Mouse (Mus musculus) large intestine, adult 2 months (tissue): Measurements from ENCODE around the gene Abcc3. TPM values are rescaled to one million over a fixed set of nuclear protein-coding genes. Genes with fewer than 3 reads are reported as not detected.

Experiments
- DNase-seq: peaks from one replicate; pipeline ENCODE4 v3.0.0-alpha.2; 2012; ENCODE audit warnings: low read depth, low spot score
- whole genome bisulfite sequencing: fragments of 180-500 bp; shearing (Covaris S2); methylation state at CpG from one replicate; pipeline ENCODE4 v1.1.7; 2018; 5-methylcytosine and 5-hydroxymethylcytosine counted together
- polyA plus RNA-seq: library from polyadenylated mRNA; depleted of rRNA; stranded (reverse); fragments of >200 nt; gene quantifications from 2 replicates; pipeline ENCODE4 v1.2.3, GENCODE M21; 2012

Abcc3 gene
- polyA plus RNA-seq, 1 experiment, result 48.1 TPM

DNA sequence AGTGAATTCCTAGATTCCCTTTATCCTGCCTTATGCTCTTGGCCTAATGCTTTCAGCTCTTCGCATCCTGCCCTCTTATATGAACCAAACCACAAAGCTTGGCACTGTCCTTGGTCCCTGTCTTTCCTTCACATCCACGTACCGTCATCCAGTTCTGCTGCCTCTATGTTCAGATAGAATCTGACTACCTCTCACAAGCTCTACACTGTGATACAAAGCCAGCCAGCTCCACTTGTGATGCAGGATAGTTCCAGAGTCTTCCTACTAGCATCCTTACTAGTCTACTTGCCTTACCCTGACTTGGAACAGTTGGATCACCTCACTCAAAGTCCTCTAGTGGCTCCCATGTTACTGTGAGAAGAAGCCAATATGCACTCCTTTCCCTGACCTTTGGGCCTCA lies 62.6 kb downstream of the Abcc3 start:
- WGBS, result 73% methylated on average over 3 of the region's 3 CpGs
- DNase-seq, result no peak

DNA sequence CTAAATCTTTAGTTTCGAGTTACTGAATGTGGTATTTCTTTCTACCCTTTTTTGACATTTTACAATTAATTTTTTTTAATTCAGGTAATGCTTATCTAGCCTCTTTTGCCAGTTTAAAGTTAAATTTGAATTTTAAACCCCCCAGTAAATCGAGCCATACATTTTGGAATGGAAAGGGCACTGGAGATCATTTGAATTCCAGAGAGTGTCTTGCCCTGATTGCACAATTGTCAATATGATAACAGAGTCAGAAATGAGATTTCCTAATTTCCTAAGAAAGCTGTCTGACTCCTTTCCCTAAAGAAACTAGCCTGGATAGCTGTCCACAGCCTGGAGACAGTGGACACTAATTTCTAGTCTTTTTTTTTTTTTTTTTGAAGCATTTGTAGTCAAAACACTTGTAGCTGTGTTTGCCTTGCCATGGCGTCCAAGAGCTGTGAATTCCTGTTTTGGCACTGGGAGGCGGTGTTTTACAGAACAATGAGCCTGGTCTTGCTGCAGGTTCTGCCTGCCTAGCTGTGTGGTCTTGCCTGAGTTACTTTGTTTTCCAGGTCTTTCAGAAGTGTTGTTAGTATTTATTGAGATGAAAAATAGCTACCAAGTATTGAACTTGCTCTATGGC lies 63.4 kb downstream of the Abcc3 start:
- WGBS, result 34% methylated on average over 4 of the region's 4 CpGs
- DNase-seq, result no peak

DNA sequence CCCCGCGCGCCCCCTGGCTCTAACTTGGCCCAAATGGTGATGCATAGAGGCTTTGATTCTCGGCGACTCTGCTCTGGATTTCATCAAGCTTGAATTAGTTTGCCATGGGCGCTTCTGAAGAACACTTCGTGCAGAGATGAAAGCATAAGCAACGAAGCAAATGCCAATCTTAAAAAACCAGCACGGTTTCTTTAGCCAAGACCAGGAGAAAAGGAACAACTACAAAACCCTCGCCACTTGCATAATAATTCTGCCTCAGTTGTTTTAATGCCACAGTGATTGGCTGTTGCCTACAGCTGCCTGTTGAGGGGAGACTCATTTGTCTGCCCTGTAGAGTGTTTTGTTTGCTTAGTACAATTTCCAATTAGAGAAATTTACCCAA lies 64.2 kb downstream of the Abcc3 start:
- 4% methylated on average over 10 of the region's 10 CpGs for WGBS
- DNase-seq, result no peak

DNA sequence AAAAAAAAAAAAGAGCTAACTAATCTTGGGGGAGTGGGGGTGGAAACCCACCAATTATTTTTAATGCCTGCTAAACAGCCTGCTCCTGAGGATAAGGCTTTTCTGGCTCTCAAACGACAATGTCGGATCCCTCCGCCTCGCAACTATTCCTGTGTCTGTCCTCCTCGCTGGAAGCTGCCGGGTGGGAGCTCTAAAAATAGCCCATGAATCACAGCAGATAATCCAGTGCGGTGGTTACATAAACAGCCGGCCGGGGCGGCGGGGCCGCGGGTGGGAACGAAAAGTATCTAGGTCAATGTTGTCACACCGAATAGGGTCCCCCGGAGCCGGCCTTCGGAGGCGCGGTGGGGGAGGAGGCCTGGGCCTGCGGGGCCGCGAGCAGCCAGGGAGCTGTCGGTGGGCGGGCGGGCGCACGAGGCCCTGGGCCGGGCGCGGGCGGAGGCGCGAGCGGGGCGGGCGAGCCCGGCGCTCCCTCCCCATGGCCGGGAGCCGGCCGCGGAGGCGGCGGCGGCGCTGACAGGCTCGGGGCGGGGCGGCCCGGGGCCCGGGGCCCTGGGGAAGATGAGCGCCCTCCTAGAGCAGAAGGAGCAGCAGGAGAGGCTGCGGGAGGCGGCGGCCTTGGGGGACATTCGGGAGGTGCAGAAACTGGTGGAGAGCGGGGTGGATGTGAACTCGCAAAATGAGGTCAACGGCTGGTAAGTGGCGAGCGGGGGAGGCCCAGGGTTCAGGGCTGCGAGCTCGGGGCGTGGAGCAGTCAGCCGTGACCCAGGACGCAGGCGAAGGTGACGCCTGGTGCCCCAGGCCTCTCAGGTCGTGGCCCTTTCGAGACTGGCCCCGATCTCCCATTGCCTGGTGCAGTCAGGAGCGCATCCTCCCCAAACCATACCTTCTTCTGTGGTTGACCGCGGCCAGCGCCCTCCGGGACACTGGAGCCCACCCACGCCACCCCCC lies 64.8 kb downstream of the Abcc3 start, which contains the start of gene Ankrd40:
Gene Ankrd40 (plus strand): TSS at position 309 of the 951 bp plus-strand sequence.
- DNase-seq, result no peak
- WGBS, result 1% methylated on average over 73 of the region's 78 CpGs

DNA sequence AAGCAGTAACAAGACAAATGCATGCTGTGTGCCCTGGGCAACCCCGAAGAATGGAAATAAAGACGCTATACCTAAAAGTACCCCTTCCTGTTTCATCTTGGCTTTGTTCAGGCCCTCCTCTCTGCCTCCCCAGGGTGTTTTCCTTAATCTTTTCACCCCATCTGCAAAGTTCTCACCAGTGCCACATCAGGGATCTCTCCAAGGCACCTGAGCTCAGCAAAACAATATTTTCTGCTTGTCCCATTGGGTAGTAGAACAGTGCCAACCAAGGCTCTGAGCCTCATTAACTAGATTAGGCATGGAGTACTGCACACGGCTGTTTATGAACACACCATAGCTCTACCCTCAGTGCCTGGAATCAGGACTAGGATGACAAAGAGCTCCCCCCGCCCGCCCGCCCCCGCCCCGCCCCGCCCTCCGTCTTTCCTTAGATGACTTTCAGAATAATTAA lies 65.8 kb downstream of the Abcc3 start:
- DNase-seq, result no peak
- WGBS, result 9% methylated on average over 10 of the region's 10 CpGs

DNA sequence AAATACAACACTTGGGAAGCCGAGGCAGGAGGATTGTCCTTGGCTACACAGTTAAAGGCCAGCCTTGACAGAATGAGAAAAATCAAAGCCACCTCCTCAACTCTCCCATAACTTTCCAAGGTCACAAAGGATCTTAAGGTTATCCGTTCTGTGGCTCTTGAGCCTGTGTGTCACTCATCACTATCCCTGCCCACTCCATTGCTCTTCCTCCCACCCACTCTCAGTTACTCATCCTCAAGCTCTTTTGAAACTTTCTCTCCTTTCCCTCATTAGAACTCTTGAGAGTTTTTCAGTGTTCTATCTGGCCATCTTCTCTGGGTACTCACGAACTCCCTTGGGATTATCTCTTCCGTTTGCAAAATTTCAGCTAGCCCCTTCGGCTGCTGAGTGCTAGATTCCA lies 68.2 kb downstream of the Abcc3 start:
- DNase-seq, result no peak
- 94% methylated on average over 5 of the region's 5 CpGs for WGBS

DNA sequence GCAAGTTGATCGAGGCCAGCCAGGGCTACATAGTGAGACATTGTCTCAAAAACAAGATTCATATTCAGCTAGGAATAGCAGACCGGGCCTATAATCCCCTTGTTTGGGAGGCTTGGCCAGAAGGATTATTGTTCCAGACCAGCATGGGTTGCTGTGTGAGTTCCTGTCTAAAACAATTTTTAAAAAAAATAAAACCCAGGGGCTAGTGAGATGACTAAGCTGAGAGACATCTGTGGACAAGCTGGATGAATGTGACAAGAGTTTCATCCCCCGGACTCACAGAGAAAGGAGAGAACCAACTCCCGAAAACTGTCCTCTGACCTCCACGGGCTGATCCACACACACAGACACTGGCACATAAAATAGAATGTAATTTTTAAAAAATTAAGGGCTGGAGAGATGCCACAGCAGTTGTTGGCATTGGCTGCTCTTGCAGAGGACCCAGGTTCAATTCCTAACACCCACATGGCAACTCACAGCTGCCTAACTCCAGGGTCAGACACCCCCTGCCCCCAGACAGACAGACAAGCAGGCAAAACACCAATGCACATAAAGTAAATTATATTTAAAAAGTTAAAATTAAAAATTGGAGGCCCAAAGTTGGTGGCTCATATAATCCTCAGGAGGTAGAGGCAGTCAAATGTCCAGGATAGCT lies 69.4 kb downstream of the Abcc3 start:
- no peak for DNase-seq
- WGBS, result 77% methylated on average over 5 of the region's 5 CpGs

DNA sequence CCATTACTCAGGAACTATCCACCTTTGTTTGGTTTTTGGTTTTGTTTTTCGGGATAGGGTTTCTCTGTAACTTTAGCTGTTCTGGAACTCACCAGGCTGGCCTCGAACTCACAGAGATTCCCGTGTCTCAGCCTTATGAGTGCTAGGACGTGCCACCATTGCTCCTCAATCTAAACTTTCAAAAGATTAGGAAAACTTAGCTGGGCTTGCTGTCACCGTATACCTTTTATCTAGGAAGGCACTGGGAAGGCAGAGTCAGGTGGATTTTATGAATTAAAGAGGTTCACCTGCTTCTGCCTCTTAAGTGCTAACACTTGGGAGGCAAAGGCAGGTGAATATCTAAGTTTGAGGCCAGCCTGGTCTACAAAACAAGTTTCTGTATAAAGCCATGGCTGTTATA lies 70.2 kb downstream of the Abcc3 start:
- no peak for DNase-seq
- WGBS, result 33% methylated on average over 5 of the region's 5 CpGs

DNA sequence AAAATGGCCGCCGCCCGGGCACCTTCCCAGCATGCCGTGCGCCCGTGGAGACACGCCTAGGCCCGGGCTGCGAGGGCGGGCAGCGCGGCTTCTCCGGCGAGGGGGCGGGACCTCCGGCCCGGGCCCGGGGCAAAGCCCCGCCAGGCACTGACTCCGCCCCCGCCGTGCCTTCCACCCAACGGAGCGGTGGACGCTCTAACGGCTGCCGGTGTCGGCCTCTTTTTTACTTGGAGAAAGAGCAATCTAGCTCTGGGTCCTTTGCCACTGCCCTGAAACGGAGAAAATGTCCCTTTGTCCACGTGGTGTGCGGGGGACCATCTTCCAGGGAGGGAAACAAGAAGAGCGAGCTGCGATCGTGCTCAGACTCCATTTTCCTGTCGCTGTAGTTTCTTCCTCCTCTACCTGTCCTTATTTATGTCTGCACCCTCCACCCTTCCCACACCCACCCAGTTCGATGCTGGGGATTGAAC lies 70.8 kb downstream of the Abcc3 start, which contains the start of gene Luc7l3:
Gene Luc7l3 (minus strand): TSS at position 58 of the 470 bp plus-strand sequence.
- no peak for DNase-seq
- WGBS, result 2% methylated on average over 36 of the region's 36 CpGs

DNA sequence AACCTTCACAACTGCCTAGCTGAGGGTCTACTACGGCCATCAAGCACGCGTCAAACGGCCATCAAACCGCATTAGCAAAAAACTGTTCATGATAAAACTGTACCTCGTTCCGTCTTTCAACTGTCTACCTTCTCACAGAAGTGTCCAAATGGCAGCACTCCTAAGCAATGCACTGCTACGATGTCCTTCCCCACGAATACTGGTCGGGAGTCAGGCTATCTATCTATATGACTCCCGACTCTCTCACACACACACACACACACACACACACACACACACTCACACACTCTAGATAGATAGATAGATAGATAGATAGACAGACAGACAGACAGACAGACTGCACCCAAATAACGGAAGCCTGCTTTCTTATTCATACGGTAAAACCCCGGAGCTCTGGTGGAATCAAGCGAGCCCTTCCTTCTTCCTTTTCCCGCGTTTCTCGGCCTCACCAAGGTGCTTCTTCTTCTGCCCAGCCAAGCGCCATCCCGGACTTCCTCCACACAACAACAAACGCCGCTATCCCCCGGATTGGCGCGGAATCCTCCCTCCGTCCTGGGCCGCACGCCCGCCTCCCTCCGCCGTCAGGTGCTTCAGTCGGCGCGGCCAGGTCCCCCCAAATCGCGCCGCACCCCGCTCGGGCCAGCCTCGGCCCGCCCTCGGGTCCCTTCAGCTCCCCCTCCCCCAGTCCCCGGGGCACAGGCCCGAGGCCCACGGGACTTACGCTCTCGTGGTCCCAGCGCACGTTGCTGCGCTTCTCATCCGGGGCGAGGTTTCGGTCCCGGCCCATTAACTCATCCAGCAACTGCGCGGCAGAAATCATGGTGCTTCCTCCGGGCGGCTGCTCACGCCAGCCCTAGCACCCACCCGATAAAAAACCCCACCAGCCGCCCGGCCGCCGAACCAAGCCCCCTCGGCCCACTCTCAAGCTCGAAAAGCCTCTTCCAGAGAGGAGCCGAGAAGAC lies 71.5 kb downstream of the Abcc3 start:
- DNase-seq, result no peak

DNA sequence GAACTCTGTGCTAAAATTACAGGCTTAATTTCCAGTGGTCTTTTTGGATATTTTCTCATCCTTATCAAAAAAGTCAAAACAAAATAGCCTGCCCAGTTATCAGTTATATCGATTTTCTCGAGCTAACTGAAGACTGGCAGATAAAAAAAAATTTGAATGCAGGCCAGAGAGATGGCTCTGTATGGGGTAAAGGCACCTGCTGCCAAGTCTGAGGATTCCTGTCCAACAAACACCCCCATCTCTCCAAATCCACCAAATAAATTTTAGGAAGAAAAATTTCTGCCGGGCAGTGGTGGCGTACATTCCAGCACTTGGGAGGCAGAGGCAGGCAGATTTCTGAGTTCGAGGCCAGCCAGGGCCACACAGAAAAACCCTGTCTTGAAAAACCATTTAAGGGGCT lies 74.7 kb downstream of the Abcc3 start:
- 56% methylated on average over 5 of the region's 5 CpGs for WGBS
- no peak for DNase-seq

More for the DNA sequence above, 71.5 kb downstream of the Abcc3 start:
- WGBS, result under 1% methylated on average over 67 of the region's 67 CpGs

DNA sequence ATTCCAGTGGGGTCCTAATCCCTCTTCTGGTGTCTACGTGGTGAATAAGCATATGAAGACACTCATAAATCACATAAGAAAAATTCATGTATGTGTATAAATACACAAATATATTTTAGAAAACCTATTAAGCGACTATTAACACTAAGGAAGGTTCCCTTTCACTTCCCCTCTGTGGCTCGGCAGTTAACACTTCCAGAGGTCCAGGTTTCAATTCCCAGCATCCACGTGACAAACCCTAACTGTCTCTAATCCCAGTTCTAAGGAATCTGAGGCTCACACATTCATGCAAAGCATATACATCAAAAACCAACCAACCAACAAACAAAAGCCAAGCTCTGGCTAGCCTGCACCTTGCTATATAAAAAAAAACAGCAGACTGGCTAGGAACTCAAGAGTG lies 75.3 kb downstream of the Abcc3 start:
- DNase-seq, result no peak
- WGBS, result 25% methylated on average over 4 of the region's 4 CpGs

DNA sequence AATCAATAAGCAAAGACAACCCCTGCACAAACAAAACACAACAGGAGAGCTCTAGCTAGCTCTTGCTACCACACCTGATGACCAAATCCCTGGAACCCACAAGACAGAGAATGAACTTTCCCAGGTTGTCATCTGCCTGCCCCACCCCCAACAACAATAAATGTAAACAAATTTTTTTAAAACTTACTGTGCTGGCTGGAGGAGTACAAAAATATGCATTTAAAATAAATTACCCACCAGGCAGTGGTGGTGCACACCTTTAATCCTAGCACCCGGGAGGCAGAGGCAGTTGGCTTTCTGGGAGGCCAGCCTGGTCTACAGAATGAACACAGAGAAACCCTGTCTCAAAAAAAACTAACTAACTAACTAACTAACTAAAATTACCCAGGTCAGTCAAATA lies 75.8 kb downstream of the Abcc3 start:
- no peak for DNase-seq
- WGBS, result 28% methylated on average over 1 of the region's 1 CpGs

DNA sequence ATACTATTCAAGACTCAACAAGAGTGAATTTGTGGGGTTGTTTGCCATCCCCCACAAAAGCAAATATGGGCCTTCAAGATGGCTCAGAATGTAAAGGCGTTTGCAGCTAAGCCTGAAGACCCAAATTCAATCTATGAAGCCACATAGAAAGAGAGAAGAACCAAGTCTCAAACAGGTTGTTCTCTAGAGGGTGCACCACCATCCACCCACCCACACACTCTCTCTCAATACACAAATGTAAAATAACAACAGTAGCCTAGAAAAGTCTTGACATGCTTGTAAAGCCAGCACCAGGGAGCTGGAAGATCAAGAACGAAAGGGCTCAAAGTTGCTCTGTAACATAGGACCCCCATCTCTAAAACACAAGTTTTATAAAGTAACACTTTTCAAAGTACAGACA lies 76.3 kb downstream of the Abcc3 start:
- 44% methylated on average over 2 of the region's 2 CpGs for WGBS
- no peak for DNase-seq

DNA sequence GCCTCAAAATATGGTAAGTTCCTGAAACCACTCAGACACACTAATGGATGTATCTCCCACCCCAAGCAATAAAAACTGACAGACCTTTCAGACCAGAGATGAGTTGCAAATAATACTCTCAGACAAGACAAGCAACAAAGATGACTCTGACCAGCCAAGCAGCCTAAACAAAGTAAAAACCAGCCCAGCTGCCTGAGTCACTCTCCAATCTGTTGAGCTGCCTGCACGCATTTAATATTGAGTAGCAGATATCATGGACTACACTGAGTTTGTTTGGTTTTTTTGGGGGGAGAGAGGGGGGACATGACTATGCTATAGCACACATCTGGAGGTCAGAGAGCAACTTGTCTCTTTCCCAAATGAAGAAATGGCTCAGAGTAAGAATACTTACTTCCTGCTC lies 77.5 kb downstream of the Abcc3 start:
- 26% methylated on average over 1 of the region's 1 CpGs for WGBS
- no peak for DNase-seq

DNA sequence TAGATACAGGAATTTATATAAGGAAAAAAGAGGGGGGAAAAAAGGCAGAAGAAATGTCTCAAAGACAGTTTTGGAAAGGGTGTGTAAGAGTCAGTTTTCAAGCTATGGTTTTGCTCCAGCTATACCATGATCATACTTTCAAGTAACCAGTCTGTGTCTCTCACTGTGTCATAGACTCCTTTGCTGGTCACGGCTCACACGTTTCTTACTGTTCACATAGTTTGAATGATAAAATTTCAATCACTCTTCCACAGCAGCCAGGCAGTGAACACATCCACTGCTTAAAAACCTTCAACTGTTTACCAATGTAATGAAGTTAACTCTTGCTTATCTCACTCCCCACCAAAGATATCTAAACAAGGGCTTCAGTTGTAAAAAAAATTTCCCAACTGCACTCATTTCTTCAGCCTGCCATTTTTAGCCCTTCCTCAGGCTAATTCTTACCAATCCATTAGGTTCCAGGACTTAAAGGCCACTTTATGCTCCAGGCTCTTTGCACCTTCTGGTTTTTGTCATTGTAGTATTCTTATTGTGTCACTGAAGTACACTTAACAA lies 78.6 kb downstream of the Abcc3 start:
- WGBS, result 42% methylated on average over 2 of the region's 2 CpGs
- DNase-seq, result no peak

DNA sequence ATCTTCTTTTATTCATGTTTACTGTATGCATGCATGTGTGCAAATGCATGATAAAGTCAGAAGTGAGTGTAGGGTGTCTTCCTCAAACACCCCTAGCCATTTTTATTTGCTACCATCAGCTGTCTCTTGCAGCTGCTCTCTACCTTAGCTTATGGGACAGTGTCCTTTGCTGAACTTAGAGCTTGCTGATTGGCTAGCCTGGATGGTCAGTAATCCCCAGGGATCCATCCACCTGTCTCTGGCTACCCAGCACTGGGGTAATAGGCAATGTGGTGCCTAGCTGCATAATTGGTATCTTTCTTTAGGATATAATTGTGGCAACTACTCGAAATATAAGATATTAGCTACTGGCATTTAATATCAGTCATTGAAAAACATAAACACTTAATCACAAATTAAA lies 80.1 kb downstream of the Abcc3 start:
- no peak for DNase-seq
- 81% methylated on average over 1 of the region's 1 CpGs for WGBS

DNA sequence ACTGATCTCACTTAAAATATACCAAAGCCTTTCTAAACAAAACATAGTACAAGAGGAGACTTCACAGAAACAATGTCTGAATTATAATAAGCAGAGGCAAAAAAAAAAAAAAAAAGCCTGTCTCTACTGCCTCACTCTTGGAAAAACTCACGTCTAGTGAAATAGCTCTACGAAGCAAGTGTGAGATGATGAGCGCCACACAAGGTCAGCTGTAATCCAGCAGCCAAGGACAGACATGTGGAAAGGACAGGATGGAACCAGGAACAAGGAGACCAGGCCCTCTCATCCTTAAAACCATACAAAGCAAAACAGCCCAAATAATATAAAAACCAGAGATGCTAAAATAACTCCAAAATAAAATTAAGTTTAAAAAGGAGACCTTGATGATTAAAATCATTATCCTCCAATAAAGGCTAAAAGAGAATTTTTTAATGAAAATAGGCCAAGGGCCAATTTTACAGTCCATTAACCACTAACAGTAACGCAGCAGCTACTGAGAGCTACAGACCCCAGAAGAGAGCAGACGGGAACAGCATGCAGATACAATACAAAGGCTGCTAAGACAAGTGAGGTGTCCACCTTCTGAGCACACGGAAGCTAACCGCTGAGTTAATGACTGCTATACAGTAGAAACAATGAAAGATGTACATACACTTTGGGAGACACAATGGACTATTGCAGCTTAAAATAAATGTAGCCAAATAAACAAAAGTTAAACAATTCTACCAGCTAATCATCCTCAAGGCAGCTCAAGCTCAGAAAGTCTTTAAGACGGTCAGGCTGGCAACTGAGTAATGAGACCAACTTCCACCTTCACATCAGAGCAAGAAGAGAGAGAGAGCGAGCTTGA lies 97.6 kb downstream of the Abcc3 start:
- whole genome bisulfite sequencing, result 80% methylated on average over 9 of the region's 9 CpGs
- DNase-seq, result no peak
